Mouse (Mus musculus) small intestine, adult 2 months (tissue): ENCODE results near the gene Ccdc88c. TPM values are rescaled to one million over a fixed set of nuclear protein-coding genes. Genes with fewer than 3 reads are reported as not detected.

Source experiments
- H3K27ac ChIP-seq: fragments of 200-500 bp; 2 replicates; pipeline ENCODE4 v1.5.1; 2012; ENCODE audit warnings: low read depth, low read length, control low read depth, inconsistent platforms; ENCODE audit not compliant: insufficient read depth
- H3K27me3 ChIP-seq: fragments of 200-500 bp; 2 replicates; pipeline ENCODE4 v1.6.1; 2012; ENCODE audit warnings: mild to moderate bottlenecking, moderate library complexity, low read length, inconsistent platforms; ENCODE audit not compliant: control insufficient read depth, insufficient read depth
- H3K36me3 ChIP-seq: fragments of 200-500 bp; 2 replicates; pipeline ENCODE4 v1.6.1; 2012; ENCODE audit warnings: mild to moderate bottlenecking, low read length, control low read depth, inconsistent platforms; ENCODE audit not compliant: control insufficient read depth, insufficient read depth
- H3K4me1 ChIP-seq: fragments of 200-500 bp; 2 replicates; pipeline ENCODE4 v1.6.1; 2012; ENCODE audit warnings: low read length, inconsistent platforms, mixed read lengths; ENCODE audit not compliant: control insufficient read depth, insufficient read depth, insufficient read length
- H3K4me3 ChIP-seq: fragments of 200-500 bp; 2 replicates; pipeline ENCODE4 v1.5.1; 2012; ENCODE audit warnings: low read depth, mild to moderate bottlenecking, control low read depth, inconsistent platforms, low read length, moderate library complexity
- CTCF ChIP-seq: fragments of 200-500 bp; IDR thresholded peaks from 2 replicates; pipeline ENCODE4 v1.5.1; 2012; ENCODE audit warnings: low read depth, mild to moderate bottlenecking, control low read depth, inconsistent platforms, low read length, moderate library complexity, mixed read lengths; ENCODE audit not compliant: insufficient replicate concordance, insufficient read length; ENCODE audit errors: extremely low read depth
- POLR2A ChIP-seq: fragments of 200-500 bp; IDR thresholded peaks from 2 replicates; pipeline ENCODE4 v1.6.1; 2012; ENCODE audit warnings: low read depth, mild to moderate bottlenecking, control low read depth, inconsistent platforms, low read length, moderate library complexity
- WGBS: fragments of 180-500 bp; shearing (Covaris S2); methylation state at CpG from one replicate; pipeline ENCODE4 v1.1.7; 2018; 5-methylcytosine and 5-hydroxymethylcytosine counted together
- polyA plus RNA-seq: library from polyadenylated mRNA; depleted of rRNA; stranded (reverse); fragments of >200 nt; gene quantifications from 2 replicates; pipeline ENCODE4 v1.2.3, GENCODE M21; 2012

The Ccdc88c gene
- polyA plus RNA-seq, 1 experiment = 11.7 TPM

- Histone ChIP-seq H3K4me3 (no peak overlapping the region), H3K27me3 (no peaks in the 10 kb centered on the region), H3K27ac (no peak overlapping the region), H3K4me1 (peaks cover 12% of the 10 kb centered on the region), H3K36me3 (no peaks in the 10 kb centered on the region)
- TF ChIP-seq CTCF (no peak), POLR2A (no peak)
- WGBS = 83% methylated on average over 4 of the region's 4 CpGs
Observed at GRCm38 (mm10) chr12:100989780-100990288, 39.0 kb downstream of the Ccdc88c start.

GRCm38 (mm10) chr12:100988324-100989130, 40.3 kb downstream of the Ccdc88c start:
- no peaks in the 10 kb centered on the region; the same call in 1 of the 2 replicates for H3K36me3 ChIP-seq
- WGBS = 77% methylated on average over 15 of the region's 15 CpGs

GRCm38 (mm10) chr12:100986423-100986822, 42.4 kb downstream of the Ccdc88c start:
- 74% methylated on average over 4 of the region's 4 CpGs for WGBS

More at GRCm38 (mm10) chr12:100988324-100989130, 40.3 kb downstream of the Ccdc88c start:
- no peak overlapping the region for H3K4me3 ChIP-seq
- H3K27me3 ChIP-seq = no peaks in the 10 kb centered on the region
- TF ChIP-seq CTCF (no peak), POLR2A (no peak)
- no peak overlapping the region for H3K27ac ChIP-seq
- H3K4me1 ChIP-seq = peaks cover 12% of the 10 kb centered on the region

GRCm38 (mm10) chr12:100985793-100986157, 43.1 kb downstream of the Ccdc88c start:
- Histone ChIP-seq H3K4me1 (peaks cover 20% of the 10 kb centered on the region), H3K4me3 (no peak overlapping the region), H3K27ac (no peak overlapping the region), H3K27me3 (no peaks in the 10 kb centered on the region), H3K36me3 (peaks cover 6% of the 10 kb centered on the region; the same call in 1 of the 2 replicates)
- TF ChIP-seq POLR2A (no peak), CTCF (no peak)
- WGBS = 68% methylated on average over 2 of the region's 2 CpGs

More at GRCm38 (mm10) chr12:100986423-100986822, 42.4 kb downstream of the Ccdc88c start:
- H3K4me3 ChIP-seq = no peak overlapping the region
- TF ChIP-seq CTCF (no peak), POLR2A (no peak)
- H3K4me1 ChIP-seq = peaks cover 20% of the 10 kb centered on the region
- H3K27ac ChIP-seq = no peak overlapping the region
- H3K36me3 ChIP-seq = peaks cover 5% of the 10 kb centered on the region; the same call in 1 of the 2 replicates
- no peaks in the 10 kb centered on the region for H3K27me3 ChIP-seq

GRCm38 (mm10) chr12:100985050-100985792, 43.6 kb downstream of the Ccdc88c start:
- H3K4me3 ChIP-seq = no peak overlapping the region
- peaks cover 9% of the 10 kb centered on the region; the same call in 1 of the 2 replicates for H3K36me3 ChIP-seq
- TF ChIP-seq POLR2A = no peak
- TF ChIP-seq CTCF = no peak
- WGBS = 42% methylated on average over 10 of the region's 10 CpGs
- H3K27me3 ChIP-seq = no peaks in the 10 kb centered on the region
- peaks cover 20% of the 10 kb centered on the region for H3K4me1 ChIP-seq
- no peak overlapping the region for H3K27ac ChIP-seq

GRCm38 (mm10) chr12:100983565-100983964, 45.3 kb downstream of the Ccdc88c start:
- TF ChIP-seq CTCF (no peak), POLR2A (no peak)
- peaks cover 17% of the 10 kb centered on the region for H3K4me1 ChIP-seq
- H3K4me3 ChIP-seq = no peak overlapping the region
- no peaks in the 10 kb centered on the region for H3K27me3 ChIP-seq
- 91% methylated on average over 11 of the region's 11 CpGs for WGBS
- peaks cover 9% of the 10 kb centered on the region for H3K36me3 ChIP-seq
- H3K27ac ChIP-seq = no peak overlapping the region

GRCm38 (mm10) chr12:100982217-100982616, 46.6 kb downstream of the Ccdc88c start:
- 31% methylated on average over 8 of the region's 8 CpGs for WGBS
- Histone ChIP-seq H3K4me1 (peaks cover 18% of the 10 kb centered on the region), H3K27ac (no peak overlapping the region), H3K4me3 (no peak overlapping the region), H3K27me3 (no peaks in the 10 kb centered on the region), H3K36me3 (peaks cover 12% of the 10 kb centered on the region)
- TF ChIP-seq CTCF = no peak
- no peak for TF ChIP-seq POLR2A
